Mouse (Mus musculus): ENCODE measurements around the gene Foxn3.

GRCm38 (mm10) chr12:99262840-99263239, 300.5 kb downstream of the Foxn3 start:
- no peak for TF ChIP-seq CTCF (IDR thresholded peaks at IDR 0.05; ENCODE audit: insufficient read depth, low read depth, low read length)
- TF ChIP-seq POLR2A (IDR thresholded peaks at IDR 0.05; ENCODE audit: insufficient read depth, low read depth, low read length): no peak

Data from olfactory bulb, adult 2 months (tissue).